Mouse (Mus musculus) lung, postnatal 0 days (tissue): Measurements from ENCODE around the gene Supt3.

ENCODE experiments used
- CTCF ChIP-seq: IDR thresholded peaks from 2 replicates; pipeline ENCODE4 v1.5.1; 2016; ENCODE audit warnings: antibody characterized with exemption, mild to moderate bottlenecking
- EP300 ChIP-seq: IDR thresholded peaks from 2 replicates; pipeline ENCODE4 v1.6.1; 2016; ENCODE audit warnings: antibody characterized with exemption, mild to moderate bottlenecking, control low read depth

DNA sequence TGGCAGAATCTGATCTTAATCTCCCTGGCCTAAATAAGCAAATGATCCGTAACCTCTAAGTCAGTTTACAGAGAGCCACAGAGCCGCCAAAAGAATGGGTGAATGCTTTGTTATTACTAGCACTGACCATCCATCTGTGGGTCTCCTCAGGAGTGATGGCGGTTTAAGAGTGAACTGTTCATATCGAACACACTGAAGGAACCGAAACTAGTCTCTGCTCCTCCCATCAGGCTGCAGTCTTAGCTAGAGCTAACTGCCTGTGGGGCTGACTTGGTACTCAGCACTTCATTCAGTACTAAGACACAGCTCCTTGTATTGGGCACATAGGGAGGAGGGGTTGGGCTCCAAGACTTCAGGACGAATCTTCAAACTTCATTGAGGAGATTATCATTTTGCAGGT is 280.8 kb downstream of the Supt3 start:
- no peak for TF ChIP-seq CTCF
- no peak for TF ChIP-seq EP300
